Mouse (Mus musculus): ENCODE measurements at regions not wholly inside any gene's neighbourhood (a gene's known extent, or its start where the extent isn't known, plus 50 kb on each side); places are given as distances from the start of the nearest gene placed in this dataset.

DNA sequence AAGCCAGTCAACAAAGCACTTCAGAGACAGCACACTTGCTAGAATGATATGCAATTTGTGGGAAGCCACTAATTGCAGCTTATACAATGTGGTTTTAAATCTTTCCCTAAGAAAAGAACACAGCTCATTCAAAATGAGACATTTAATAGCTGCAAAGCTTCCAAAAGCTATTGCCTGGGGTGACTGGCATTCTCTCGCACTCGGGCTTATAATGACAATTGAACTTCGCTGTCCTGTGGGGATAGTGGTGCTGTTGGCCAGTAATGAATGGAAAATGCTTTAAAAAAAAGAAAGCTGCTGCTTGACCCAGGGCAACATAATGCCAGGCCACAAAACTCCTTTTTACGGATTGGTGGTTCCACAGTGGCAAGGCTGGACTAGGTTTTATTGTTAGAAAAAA is 321.0 kb upstream of the Mctp2 start:
- Histone ChIP-seq H3K9me3 (replicated peaks; ENCODE audit: control insufficient read depth, low read length, poor library complexity, severe bottlenecking) (no peaks in the 10 kb centered on the region), H3K27ac (ENCODE audit: low read length) (peak overlapping the region; percentile 33; the same call in 1 of the 2 replicates), H3K36me3 (ENCODE audit: control insufficient read depth, insufficient read depth, low read length) (no peaks in the 10 kb centered on the region), H3K4me1 (ENCODE audit: control insufficient read depth, insufficient read depth, low read length) (0 out of 2 replicates have a peak, but pooled peaks cover 2% of the 10 kb centered on the region), H3K9ac (ENCODE audit: low read depth, low read length) (no peak overlapping the region), H3K4me2 (ENCODE audit: low read length) (no peak overlapping the region), H3K27me3 (ENCODE audit: control insufficient read depth, insufficient read depth, low read depth, low read length) (no peaks in the 10 kb centered on the region), H3K4me3 (ENCODE audit: low read depth, low read length) (no peak overlapping the region)
- no peak for ATAC-seq
- WGBS, result 34% methylated on average over 4 of the region's 4 CpGs

DNA sequence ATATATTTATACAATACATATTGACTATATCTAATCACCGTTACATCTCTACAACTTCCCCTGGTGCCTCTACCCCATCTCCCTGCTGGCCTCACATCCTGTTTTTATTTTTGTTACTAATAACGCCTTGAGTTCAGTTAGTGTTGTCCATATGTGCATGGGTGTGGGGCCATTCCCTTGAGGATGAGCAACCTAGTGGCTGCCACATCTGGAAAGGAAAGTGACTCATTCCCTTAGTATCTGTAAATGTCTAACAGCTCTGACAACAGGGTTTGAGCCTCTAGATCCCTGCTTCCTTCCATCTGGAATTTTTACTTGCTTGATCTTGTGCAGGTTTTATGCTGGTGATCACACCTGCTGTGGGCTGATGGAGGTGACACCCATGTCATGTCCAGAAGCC is 333.2 kb upstream of the Mctp2 start:
- no peak overlapping the region for H3K9ac ChIP-seq (ENCODE audit: low read depth, low read length)

DNA sequence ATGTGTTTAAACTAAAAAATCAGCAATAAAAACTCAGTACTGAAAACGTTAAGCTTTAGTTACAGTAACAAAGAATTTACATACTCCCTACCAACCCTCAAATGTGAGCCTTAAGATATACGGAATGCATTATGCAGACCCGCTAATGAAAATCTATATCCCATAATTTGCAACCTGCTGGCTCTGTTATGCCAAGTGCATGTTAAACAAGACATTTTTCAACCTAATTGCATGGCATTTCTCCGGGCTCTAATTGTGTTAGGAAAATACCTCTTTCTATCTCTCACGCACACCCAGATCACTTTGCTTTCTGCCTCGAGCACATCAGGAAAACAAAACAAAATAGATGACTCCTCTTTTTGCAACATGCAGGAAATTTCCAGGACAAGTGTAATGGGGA is 368.6 kb upstream of the Mctp2 start:
- Histone ChIP-seq H3K9me3 (replicated peaks; ENCODE audit: control insufficient read depth, low read length, poor library complexity, severe bottlenecking) (no peaks in the 10 kb centered on the region), H3K4me3 (ENCODE audit: low read depth, low read length) (no peak overlapping the region), H3K27ac (ENCODE audit: low read length) (no peak overlapping the region), H3K27me3 (ENCODE audit: control insufficient read depth, insufficient read depth, low read depth, low read length) (no peaks in the 10 kb centered on the region), H3K36me3 (ENCODE audit: control insufficient read depth, insufficient read depth, low read length) (no peaks in the 10 kb centered on the region), H3K4me2 (ENCODE audit: low read length) (no peak overlapping the region), H3K9ac (ENCODE audit: low read depth, low read length) (no peak overlapping the region), H3K4me1 (ENCODE audit: control insufficient read depth, insufficient read depth, low read length) (no peaks in the 10 kb centered on the region)
- WGBS, result 47% methylated on average over 6 of the region's 6 CpGs
- ATAC-seq, result no peak

More for the DNA sequence above, 333.2 kb upstream of the Mctp2 start:
- WGBS, result 96% methylated on average over 2 of the region's 2 CpGs
- no peaks in the 10 kb centered on the region for H3K27me3 ChIP-seq (ENCODE audit: control insufficient read depth, insufficient read depth, low read depth, low read length)
- H3K27ac ChIP-seq (ENCODE audit: low read length), result no peak overlapping the region
- no peak overlapping the region for H3K4me2 ChIP-seq (ENCODE audit: low read length)
- no peak overlapping the region for H3K4me3 ChIP-seq (ENCODE audit: low read depth, low read length)
- no peak for ATAC-seq
- no peaks in the 10 kb centered on the region for H3K4me1 ChIP-seq (ENCODE audit: control insufficient read depth, insufficient read depth, low read length)
- H3K9me3 ChIP-seq (replicated peaks; ENCODE audit: control insufficient read depth, low read length, poor library complexity, severe bottlenecking), result no peaks in the 10 kb centered on the region
- no peaks in the 10 kb centered on the region for H3K36me3 ChIP-seq (ENCODE audit: control insufficient read depth, insufficient read depth, low read length)

DNA sequence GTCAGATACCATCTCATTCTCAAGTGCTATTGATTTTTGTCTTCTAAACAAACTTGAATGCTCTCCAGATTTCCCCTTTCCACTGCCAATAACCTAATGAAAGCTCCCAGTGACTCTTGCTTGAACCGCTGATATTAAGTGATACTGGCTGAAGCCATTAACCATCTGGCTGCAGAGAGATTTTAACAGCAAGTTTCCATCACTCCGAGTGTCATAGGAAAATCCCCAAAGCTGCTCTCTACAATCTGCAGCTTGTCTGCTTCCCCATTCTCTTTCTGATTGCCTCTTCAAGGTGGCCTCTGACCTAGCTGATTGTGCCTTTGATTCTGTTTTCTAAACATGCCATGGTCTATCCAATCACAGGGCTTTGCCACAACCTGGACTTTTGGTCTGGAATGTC is 379.4 kb upstream of the Mctp2 start:
- Histone ChIP-seq H3K4me3 (ENCODE audit: low read depth, low read length) (no peak overlapping the region), H3K4me1 (ENCODE audit: control insufficient read depth, insufficient read depth, low read length) (no peaks in the 10 kb centered on the region; the same call in 1 of the 2 replicates), H3K9me3 (replicated peaks; ENCODE audit: control insufficient read depth, low read length, poor library complexity, severe bottlenecking) (no peaks in the 10 kb centered on the region), H3K4me2 (ENCODE audit: low read length) (no peak overlapping the region), H3K9ac (ENCODE audit: low read depth, low read length) (no peak overlapping the region), H3K27ac (ENCODE audit: low read length) (no peak overlapping the region), H3K27me3 (ENCODE audit: control insufficient read depth, insufficient read depth, low read depth, low read length) (no peaks in the 10 kb centered on the region), H3K36me3 (ENCODE audit: control insufficient read depth, insufficient read depth, low read length) (no peaks in the 10 kb centered on the region)
- ATAC-seq, result no peak
- 53% methylated on average over 2 of the region's 2 CpGs for WGBS

DNA sequence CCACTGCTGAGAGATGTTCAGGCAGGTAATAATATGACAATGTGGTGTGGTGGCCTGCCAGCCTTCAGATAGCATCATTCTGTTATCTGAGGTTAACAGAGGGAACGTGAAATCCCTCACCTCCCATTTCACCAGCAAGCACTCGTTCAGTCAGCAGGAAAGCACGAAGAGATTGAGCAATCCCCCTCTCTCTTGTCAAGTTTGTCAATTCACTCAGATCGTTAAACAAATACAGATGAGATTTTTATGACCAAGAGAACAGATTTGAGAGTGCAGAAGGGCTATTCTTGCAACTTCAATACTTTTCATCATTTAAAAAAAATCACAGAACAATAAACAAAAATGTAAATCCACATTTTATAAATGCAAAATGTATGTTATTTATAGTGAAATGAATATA is 380.9 kb upstream of the Mctp2 start:
- Histone ChIP-seq H3K4me3 (ENCODE audit: low read depth, low read length) (no peak overlapping the region), H3K4me1 (ENCODE audit: control insufficient read depth, insufficient read depth, low read length) (no peaks in the 10 kb centered on the region; the same call in 1 of the 2 replicates), H3K36me3 (ENCODE audit: control insufficient read depth, insufficient read depth, low read length) (no peaks in the 10 kb centered on the region), H3K27ac (ENCODE audit: low read length) (no peak overlapping the region), H3K27me3 (ENCODE audit: control insufficient read depth, insufficient read depth, low read depth, low read length) (no peaks in the 10 kb centered on the region), H3K4me2 (ENCODE audit: low read length) (no peak overlapping the region), H3K9me3 (replicated peaks; ENCODE audit: control insufficient read depth, low read length, poor library complexity, severe bottlenecking) (no peaks in the 10 kb centered on the region), H3K9ac (ENCODE audit: low read depth, low read length) (no peak overlapping the region)
- ATAC-seq, result no peak
- 59% methylated on average over 4 of the region's 4 CpGs for WGBS

DNA sequence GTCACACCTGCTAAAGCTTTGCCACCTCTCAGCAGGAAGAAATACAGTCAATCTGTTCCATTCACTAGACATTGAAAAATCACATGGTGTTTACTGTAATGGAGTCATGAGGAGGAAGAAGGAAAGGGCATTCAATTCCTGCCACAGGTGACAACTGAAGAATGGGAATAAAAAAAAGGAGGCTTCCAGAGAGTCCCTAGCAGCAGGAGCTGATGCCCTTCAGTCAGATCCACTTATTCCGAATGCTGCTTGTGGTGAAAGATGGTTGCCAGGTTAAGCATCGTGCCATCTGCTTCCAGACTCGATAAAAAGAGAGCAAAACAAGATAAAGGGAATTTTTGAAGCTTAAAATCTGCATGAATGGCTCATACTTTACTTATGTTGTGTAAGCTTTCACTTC is 385.0 kb upstream of the Mctp2 start:
- Histone ChIP-seq H3K9ac (ENCODE audit: low read depth, low read length) (no peak overlapping the region), H3K4me3 (ENCODE audit: low read depth, low read length) (no peak overlapping the region), H3K4me2 (ENCODE audit: low read length) (no peak overlapping the region), H3K27me3 (ENCODE audit: control insufficient read depth, insufficient read depth, low read depth, low read length) (no peaks in the 10 kb centered on the region), H3K36me3 (ENCODE audit: control insufficient read depth, insufficient read depth, low read length) (no peaks in the 10 kb centered on the region), H3K27ac (ENCODE audit: low read length) (no peak overlapping the region), H3K9me3 (replicated peaks; ENCODE audit: control insufficient read depth, low read length, poor library complexity, severe bottlenecking) (no peaks in the 10 kb centered on the region), H3K4me1 (ENCODE audit: control insufficient read depth, insufficient read depth, low read length) (no peaks in the 10 kb centered on the region)
- WGBS, result 67% methylated on average over 3 of the region's 3 CpGs
- no peak for ATAC-seq

DNA sequence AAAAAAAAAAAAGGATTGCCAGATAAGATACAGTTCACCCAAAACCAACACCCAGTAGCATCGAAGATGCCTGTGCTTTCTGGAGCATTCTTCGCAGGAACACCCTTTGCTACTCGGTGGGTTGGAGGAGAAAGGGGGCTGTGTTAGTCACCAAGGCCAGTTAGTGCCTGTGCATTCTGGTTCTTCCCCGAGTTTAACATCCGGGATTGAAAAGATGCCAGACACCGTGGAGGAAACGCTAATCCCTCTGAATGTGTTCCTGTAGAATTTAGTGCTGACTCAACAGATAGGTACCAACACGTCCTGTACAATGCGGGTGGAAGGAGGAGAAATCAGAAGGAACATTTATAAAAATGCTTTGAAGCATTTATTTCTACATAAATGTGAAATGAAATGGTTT is 385.5 kb upstream of the Mctp2 start:
- Histone ChIP-seq H3K4me3 (ENCODE audit: low read depth, low read length) (no peak overlapping the region), H3K27me3 (ENCODE audit: control insufficient read depth, insufficient read depth, low read depth, low read length) (no peaks in the 10 kb centered on the region), H3K9me3 (replicated peaks; ENCODE audit: control insufficient read depth, low read length, poor library complexity, severe bottlenecking) (no peaks in the 10 kb centered on the region), H3K27ac (ENCODE audit: low read length) (no peak overlapping the region), H3K4me1 (ENCODE audit: control insufficient read depth, insufficient read depth, low read length) (no peaks in the 10 kb centered on the region), H3K9ac (ENCODE audit: low read depth, low read length) (no peak overlapping the region), H3K36me3 (ENCODE audit: control insufficient read depth, insufficient read depth, low read length) (no peaks in the 10 kb centered on the region), H3K4me2 (ENCODE audit: low read length) (no peak overlapping the region)
- no peak for ATAC-seq
- WGBS, result 71% methylated on average over 9 of the region's 9 CpGs

DNA sequence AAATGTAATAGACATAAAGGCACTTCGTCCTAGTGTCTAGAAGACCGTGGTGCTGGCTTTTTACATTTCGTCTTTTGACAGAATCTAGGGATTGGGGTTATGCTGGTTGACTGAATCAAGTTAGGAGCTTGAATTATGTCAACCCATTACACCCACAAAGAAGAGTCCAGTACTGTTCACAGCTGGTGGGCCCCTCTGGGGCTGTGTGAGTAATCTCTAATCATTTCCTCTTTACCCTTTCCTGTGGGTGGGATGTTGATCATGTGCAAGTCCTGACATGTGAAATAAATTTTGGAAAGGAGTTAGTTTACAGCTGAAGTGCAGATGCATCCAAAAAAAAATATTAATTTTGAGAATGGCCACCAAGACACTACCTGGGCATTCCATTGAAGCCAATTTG is 390.3 kb upstream of the Mctp2 start:
- no peaks in the 10 kb centered on the region for H3K9me3 ChIP-seq (replicated peaks; ENCODE audit: control insufficient read depth, low read length, poor library complexity, severe bottlenecking)
- no peak overlapping the region for H3K4me2 ChIP-seq (ENCODE audit: low read length)
- no peaks in the 10 kb centered on the region for H3K27me3 ChIP-seq (ENCODE audit: control insufficient read depth, insufficient read depth, low read depth, low read length)
- H3K4me3 ChIP-seq (ENCODE audit: low read depth, low read length), result no peak overlapping the region
- H3K36me3 ChIP-seq (ENCODE audit: control insufficient read depth, insufficient read depth, low read length), result no peaks in the 10 kb centered on the region
- H3K4me1 ChIP-seq (ENCODE audit: control insufficient read depth, insufficient read depth, low read length), result no peaks in the 10 kb centered on the region
- no peak for ATAC-seq
- 92% methylated on average over 3 of the region's 3 CpGs for WGBS
- H3K9ac ChIP-seq (ENCODE audit: low read depth, low read length), result no peak overlapping the region
- no peak overlapping the region for H3K27ac ChIP-seq (ENCODE audit: low read length)

DNA sequence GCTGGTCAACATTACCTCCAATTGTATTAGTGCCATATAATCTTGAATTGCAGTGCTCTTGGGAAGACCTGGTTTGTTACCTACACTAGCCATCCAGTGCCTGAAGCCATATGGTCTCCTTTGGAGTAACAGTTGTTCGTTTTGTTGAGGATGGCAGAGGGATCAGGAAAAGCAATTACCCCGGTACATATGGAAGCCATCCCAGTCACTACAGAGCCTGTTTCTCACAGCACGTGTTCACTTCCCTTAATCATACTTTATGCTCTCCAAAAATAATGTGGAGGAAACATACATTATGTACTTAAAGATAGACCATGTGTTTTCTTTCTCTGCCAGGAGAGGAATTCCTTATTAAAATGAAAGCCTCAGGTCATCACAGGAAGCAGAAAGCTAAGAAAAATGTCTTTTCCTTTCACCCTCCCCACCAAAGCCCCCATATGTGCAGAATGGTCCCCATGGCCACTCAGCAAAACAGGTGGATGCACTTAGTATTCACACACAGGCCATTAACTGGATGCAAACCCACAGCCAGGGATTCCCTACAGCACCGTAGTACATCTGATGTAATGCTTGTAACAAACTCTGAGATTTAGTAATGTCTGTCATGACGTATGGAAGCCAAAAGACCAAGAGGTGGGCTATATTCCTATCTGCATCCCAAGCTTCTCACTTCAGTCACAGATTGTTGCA is 397.4 kb upstream of the Mctp2 start:
- H3K27ac ChIP-seq (ENCODE audit: low read length), result no peak overlapping the region
- H3K9ac ChIP-seq (ENCODE audit: low read depth, low read length), result no peak overlapping the region
- ATAC-seq, result no peak
- H3K36me3 ChIP-seq (ENCODE audit: control insufficient read depth, insufficient read depth, low read length), result no peaks in the 10 kb centered on the region
- no peak overlapping the region for H3K4me2 ChIP-seq (ENCODE audit: low read length)
- H3K4me3 ChIP-seq (ENCODE audit: low read depth, low read length), result no peak overlapping the region
- no peaks in the 10 kb centered on the region for H3K9me3 ChIP-seq (replicated peaks; ENCODE audit: control insufficient read depth, low read length, poor library complexity, severe bottlenecking)
- H3K27me3 ChIP-seq (ENCODE audit: control insufficient read depth, insufficient read depth, low read depth, low read length), result no peaks in the 10 kb centered on the region
- no peaks in the 10 kb centered on the region for H3K4me1 ChIP-seq (ENCODE audit: control insufficient read depth, insufficient read depth, low read length)
- WGBS, result 85% methylated on average over 5 of the region's 5 CpGs
